Mouse (Mus musculus) kidney, adult 9 months (tissue): ENCODE measurements at regions not wholly inside any gene's neighbourhood (a gene's known extent, or its start where the extent isn't known, plus 50 kb on each side); places are given as distances from the start of the nearest gene placed in this dataset.
A peak's percentile ranks its signal among the peaks of the same experiment; 100 is the strongest.

Source experiments
- DNase-seq: peaks from one replicate; pipeline ENCODE4 v3.0.0; 2022

- peak; percentile 42 for DNase-seq
Measured at GRCm38 (mm10) chr1:194878440-194878839, 60.2 kb upstream of the Cd34 start.

GRCm38 (mm10) chr1:194879324-194880233 lies 59.0 kb upstream of the Cd34 start:
- peak; percentile 98 for DNase-seq

- no peak for DNase-seq
Measured at GRCm38 (mm10) chr1:194881556-194882223, 56.9 kb upstream of the Cd34 start.

GRCm38 (mm10) chr1:194885071-194885686 lies 53.4 kb upstream of the Cd34 start:
- no peak for DNase-seq

- DNase-seq, result no peak
Measured at GRCm38 (mm10) chr1:194885687-194886077, 52.9 kb upstream of the Cd34 start.
